Mouse (Mus musculus) cortical plate, adult 2 months (tissue): ENCODE results near the gene Rexo1.

Source experiments
- CTCF ChIP-seq: fragments of 200-500 bp; IDR thresholded peaks from 2 replicates; pipeline ENCODE4 v1.5.1; 2011; ENCODE audit warnings: mild to moderate bottlenecking, control low read depth, low read length; ENCODE audit not compliant: insufficient read depth; ENCODE audit errors: extremely low read depth
- POLR2A ChIP-seq: fragments of 200-500 bp; IDR thresholded peaks from 2 replicates; pipeline ENCODE4 v1.6.1; 2011; ENCODE audit warnings: mild to moderate bottlenecking, low read length, control low read depth; ENCODE audit not compliant: insufficient read depth; ENCODE audit errors: extremely low read depth

DNA sequence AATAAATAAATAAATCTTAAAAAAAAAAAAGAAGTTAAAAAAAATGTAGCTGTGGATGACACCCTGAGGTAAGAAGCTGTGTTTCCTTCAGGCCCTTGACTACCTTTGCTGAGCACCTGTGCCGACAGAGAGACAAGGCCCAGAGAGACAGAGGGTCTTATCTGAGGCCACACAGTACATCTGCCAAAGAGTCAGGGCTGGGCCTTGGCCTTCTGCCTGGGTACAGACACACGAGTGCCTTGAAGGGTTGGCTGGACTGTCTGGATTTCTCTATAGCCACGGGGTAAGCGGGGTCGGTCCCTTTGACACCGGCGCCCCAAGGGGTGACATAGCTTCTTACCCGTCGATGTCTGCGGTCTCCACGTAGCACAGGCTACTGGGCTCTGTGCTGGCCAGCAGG, 28.6 kb downstream of the Rexo1 start:
- no peak for TF ChIP-seq CTCF
- no peak for TF ChIP-seq POLR2A
